Mouse (Mus musculus) gastrocnemius, postnatal 25 days (tissue): Measurements from ENCODE around the gene Ano1. TPM values are rescaled to one million over a fixed set of nuclear protein-coding genes. Genes with fewer than 3 reads are reported as not detected.

Experiments used
- DNase-seq: peaks from one replicate; pipeline ENCODE4 v3.0.0; 2022
- long read RNA-seq, 2 experiments: library from polyadenylated mRNA; stranded (forward); transcript quantifications; one replicate each; pipeline ENCODE4 v2.0.0; 2021
- total RNA-seq, 2 experiments: library from RNA; stranded (reverse); gene quantifications; 1 replicate in 1 of 2; 2 replicates in 1 of 2; pipeline ENCODE4 v1.2.3; 2021

The Ano1 gene
- 1 to 10 TPM; 2.1 to 3.5 TPM for total RNA-seq
- long read RNA-seq, experiment 1 = 0 reads
- long read RNA-seq, experiment 2 = 0 reads

GRCm38 (mm10) chr7:144751833-144752232 is at the start of gene Ano1:
Ano1 (minus strand) TSS chr7:144751974.
- DNase-seq = no peak

DNA sequence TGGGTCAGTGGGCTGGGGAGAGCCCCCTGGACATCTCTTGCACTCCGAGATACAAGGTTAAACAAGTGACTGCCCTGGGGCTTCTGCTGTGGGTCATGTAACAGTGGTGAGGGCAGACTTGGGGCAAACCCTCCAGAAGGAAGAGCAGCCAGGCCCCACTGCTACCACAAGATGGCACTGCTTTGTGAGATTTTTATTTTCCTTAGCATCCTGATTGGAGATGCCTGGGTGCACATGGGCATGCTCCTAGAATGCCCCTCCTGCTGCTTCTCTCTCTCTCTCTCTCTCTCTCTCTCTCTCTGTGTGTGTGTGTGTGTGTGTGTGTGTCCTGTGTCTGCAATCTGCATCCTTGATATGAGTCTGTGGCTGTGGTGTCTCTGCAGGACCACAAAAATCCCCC is 46.7 kb upstream of the Ano1 start:
- DNase-seq = no peak

- DNase-seq = no peak
Measured at GRCm38 (mm10) chr7:144796986-144797735, 45.4 kb upstream of the Ano1 start.

- no peak for DNase-seq
Measured at GRCm38 (mm10) chr7:144795976-144796474, 44.3 kb upstream of the Ano1 start.

- DNase-seq = no peak
Measured at GRCm38 (mm10) chr7:144793296-144793695, 41.5 kb upstream of the Ano1 start.

GRCm38 (mm10) chr7:144791426-144791825 is 39.7 kb upstream of the Ano1 start:
- DNase-seq = no peak

DNA sequence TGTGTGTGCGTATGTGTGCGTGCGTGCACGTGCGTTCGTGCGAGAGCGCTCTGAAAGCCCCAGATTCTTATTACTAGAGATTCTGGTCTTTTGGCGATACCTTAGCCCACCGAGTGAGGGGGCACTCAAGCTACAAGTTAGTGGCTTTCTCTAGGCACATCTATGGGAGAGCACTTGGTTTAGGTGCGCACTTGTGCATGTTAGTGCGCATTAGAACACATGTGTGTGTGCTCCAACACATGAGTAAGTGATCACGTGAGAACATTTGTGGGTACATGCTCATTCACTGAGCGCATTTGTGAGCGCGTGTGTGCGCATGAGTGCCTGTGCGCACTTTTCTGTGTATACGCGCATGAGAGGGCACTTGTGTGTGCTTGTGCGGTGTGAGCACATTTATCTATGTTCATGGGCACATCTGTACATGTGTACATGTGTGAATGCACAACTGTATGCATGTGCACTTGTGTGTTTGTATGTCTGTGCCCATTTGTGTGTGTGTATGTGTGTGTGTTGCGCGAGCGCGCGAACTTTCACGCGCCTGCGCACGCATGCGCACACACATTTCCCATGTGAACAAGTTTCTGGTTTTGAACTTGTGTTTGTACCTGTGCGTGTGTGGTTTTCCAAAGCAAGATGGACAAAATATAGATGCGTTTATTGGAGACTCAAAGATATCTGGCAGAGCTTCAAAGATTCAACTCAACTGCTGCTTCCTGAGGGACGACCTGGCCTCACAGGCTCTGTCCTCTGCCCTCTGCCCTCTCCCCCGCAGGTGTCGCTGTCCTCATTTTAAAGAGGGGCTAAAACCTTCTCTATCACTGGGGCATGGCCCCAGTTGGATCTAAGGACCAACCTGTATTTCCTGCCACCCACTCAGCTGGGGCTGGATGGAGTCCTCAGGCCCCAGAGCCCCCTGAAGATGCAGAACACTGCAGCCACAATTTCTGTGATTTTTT is 38.1 kb upstream of the Ano1 start:
- no peak for DNase-seq

GRCm38 (mm10) chr7:144788631-144789030 is 36.9 kb upstream of the Ano1 start:
- no peak for DNase-seq

- no peak for DNase-seq
Measured at GRCm38 (mm10) chr7:144787501-144787900, 35.7 kb upstream of the Ano1 start.

DNA sequence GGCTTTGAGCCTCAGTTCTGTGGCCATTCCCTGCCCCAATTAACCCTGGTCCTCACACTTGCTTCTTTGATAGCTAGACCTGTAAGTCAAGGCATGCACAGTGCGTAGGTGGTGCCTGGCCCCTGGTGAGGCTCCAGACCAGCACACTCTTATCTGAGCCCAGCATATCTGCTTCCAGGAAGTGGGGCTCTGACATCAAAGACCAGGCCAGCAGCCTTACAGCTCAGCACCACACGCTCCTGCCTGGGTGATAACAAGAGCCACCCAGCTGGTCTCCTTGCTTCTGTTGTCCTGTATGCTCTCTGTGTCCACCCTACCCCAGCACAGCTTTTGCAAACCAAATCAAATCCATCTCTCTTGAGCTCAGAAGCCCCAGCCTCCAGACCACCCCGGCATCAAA is 34.8 kb upstream of the Ano1 start:
- DNase-seq = no peak

- DNase-seq = no peak
Measured at GRCm38 (mm10) chr7:144784176-144784575, 32.4 kb upstream of the Ano1 start.

GRCm38 (mm10) chr7:144782402-144782801 is 30.6 kb upstream of the Ano1 start:
- no peak for DNase-seq

DNA sequence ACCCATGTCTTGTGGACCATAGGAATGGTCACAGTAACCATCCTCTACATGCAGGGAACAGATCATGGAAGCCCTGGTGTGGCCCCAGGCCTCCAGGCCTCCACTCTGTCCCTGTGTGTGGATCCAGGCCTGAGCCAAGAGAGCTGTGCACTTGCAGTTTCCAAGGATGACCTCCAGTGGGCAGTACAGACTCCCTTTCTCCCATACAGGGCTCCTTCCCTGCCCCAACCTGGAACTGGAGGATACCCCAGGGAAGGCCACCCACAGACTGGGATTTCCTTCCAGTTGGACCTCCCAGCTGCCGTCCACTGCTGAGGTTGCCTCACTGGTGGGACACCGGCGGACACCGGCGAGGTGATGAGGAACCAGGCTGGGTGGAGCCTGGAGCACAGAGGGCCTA is 29.6 kb upstream of the Ano1 start:
- DNase-seq = no peak

- no peak for DNase-seq
Measured at GRCm38 (mm10) chr7:144780190-144780589, 28.4 kb upstream of the Ano1 start.

GRCm38 (mm10) chr7:144779691-144780090 is 27.9 kb upstream of the Ano1 start:
- no peak for DNase-seq

- no peak for DNase-seq
Measured at GRCm38 (mm10) chr7:144777805-144778204, 26.0 kb upstream of the Ano1 start.

- peak; percentile 69 for DNase-seq
Measured at GRCm38 (mm10) chr7:144775804-144776447, 24.2 kb upstream of the Ano1 start.

- DNase-seq = no peak
Measured at GRCm38 (mm10) chr7:144775214-144775613, 23.4 kb upstream of the Ano1 start.

DNA sequence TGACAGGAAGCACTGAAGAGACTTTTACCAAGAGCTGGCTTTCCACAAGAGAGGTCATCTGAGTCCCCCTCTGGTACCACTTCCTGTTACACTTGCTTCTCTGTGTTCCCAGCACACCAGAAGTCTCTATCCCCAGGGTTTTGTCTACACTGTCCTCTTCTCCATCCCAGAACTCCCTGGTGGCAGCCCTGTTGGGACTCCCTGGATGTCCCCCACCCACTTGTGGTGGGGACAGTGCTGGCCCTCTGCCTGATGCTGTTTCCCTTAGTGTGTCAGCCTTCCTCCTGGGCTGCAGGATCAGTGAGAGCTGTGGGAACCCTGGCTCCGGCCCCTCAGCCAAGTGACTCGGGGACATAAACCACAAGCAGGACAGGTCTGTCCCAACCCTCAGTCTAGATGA is 22.5 kb upstream of the Ano1 start:
- DNase-seq = no peak

DNA sequence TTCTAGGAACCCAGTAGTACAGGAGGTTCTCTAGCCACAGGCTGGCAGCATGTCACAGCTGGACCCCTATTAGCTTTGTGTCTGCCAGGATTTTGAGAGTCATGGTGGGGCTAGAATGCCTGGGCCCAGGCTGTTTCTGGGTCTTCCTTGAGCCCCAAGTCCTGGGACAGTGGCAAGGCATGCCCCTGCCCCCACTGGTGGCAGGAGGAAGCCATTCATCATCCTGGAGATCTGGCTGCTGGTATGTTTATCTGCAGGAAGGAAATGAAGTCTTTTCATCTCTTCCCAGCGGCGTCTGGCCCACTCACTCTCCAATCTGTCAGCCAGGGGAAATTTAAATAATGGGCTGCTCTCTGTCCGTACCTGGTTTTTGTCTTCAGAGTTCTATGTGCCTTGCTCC is 18.3 kb upstream of the Ano1 start:
- DNase-seq = no peak

DNA sequence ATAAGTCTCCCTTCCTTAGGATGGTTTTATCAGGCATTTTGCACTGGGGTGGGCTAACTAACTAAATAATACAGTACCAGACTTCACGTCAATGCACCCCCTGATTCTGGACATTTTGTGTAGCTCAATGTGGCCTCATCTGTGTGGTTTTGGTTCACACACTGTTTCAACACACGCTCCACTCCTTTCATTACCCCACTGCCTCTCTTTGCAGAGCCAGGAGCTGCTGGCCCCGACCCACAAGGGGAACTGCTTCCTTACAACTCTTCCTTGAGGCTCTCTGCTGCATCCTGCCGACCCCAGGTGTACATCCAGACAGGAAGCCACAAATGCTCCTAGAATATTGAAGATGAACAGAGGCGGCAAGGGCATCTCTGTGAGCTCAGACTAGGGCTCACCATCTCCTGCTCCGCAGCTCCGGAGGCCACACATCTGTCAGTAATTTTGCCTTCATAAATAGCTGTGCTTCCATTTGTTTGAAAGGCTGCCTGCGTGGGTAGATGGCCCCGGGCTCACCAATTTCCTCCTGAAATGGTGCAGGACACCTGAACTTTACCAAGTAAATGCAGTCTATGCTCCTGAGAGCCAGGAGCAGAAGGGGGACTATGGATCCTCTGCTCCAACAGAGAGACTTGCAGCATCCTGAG is 17.8 kb upstream of the Ano1 start:
- no peak for DNase-seq

DNA sequence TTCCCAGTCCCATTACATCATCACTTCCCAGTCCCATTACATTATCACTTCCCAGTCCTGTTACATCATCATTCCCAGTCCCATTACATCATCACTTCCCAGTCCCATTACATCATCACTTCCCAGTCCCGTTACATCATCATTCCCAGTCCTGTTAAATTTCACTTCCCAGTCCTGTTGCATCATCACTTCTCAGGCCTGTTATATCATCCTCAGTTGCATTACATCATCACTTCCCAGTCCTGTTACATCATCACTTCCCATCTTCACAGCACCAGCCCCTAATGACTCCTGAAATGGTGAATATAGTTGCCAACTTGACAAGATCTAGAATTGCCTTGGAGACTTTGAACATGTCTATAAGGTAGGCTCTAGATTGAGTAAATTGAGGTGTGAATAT is 17.1 kb upstream of the Ano1 start:
- no peak for DNase-seq
